Mouse (Mus musculus) thymus, postnatal 4 days (tissue): ENCODE data around the gene Clasrp.
A peak's percentile ranks its signal among the peaks of the same experiment; 100 is the strongest.
"Not testable (repeated sequence)": the region's sequence is repeated elsewhere in the genome, so short reads cannot be mapped to it uniquely, and the experiment has no call there.

Experiments
- DNase-seq: peaks from one replicate; pipeline ENCODE4 v3.0.0; 2021

Gene Clasrp

GRCm38 (mm10) chr7:19607291-19607690 lies 3.0 kb upstream of the Clasrp start:
- DNase-seq: no peak

- not testable (repeated sequence) for DNase-seq
These were observed 424 bp upstream of the Clasrp start for GRCm38 (mm10) chr7:19604606-19605214.

GRCm38 (mm10) chr7:19603055-19603454 lies 1.2 kb downstream of the Clasrp start:
- DNase-seq: no peak

GRCm38 (mm10) chr7:19600562-19600961 lies 3.7 kb downstream of the Clasrp start:
- DNase-seq: no peak

- no peak for DNase-seq
These were observed 11.1 kb downstream of the Clasrp start for GRCm38 (mm10) chr7:19593061-19593730.

DNA sequence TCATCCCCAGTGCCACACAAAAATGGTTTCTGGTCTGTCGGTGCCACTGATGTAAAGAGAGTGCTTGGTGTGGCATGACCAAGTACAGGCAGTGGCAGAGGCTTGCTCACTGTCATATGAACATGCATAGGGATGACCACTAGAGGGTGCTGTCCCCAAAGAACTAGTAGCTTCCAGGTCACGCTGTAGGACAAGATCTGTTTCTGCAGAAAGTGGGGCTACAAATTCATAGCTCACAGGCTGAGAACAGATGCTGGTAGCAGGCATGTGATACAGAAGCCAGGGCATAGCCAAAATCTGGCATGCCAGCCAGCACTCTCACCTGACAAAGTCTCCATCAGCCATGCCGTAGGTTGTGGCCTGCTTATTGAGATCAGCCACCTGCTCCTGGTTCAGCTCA lies 14.4 kb downstream of the Clasrp start:
- peak; percentile 85 for DNase-seq

GRCm38 (mm10) chr7:19589207-19589606 lies 15.1 kb downstream of the Clasrp start:
- DNase-seq: peak; percentile 82

DNA sequence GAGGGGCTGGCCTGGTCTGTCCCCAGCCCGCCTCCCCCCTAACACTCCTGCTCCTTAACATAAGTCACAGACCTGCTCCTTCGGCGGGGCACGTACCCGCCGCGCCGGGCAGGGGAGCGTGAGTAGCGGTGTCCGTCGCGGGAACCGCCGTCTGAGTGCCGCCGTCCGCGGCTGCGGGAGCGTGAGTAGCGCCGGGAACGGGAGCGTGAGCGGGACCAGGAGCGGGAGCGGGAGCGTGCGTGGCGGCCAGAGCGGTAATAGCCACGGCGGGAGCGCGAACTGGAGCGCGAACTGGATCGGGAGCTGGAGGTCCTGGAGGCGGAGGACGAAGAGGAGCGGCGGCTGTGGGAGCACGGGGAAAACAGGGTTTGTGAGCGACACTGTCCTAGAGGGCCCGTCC lies 18.0 kb downstream of the Clasrp start:
- no peak for DNase-seq

- no peak for DNase-seq
These were observed 23.7 kb downstream of the Clasrp start for GRCm38 (mm10) chr7:19580634-19581033.

- DNase-seq: no peak
These were observed 24.5 kb downstream of the Clasrp start for GRCm38 (mm10) chr7:19579751-19580150.

GRCm38 (mm10) chr7:19578436-19578835 lies 25.9 kb downstream of the Clasrp start:
- no peak for DNase-seq

DNA sequence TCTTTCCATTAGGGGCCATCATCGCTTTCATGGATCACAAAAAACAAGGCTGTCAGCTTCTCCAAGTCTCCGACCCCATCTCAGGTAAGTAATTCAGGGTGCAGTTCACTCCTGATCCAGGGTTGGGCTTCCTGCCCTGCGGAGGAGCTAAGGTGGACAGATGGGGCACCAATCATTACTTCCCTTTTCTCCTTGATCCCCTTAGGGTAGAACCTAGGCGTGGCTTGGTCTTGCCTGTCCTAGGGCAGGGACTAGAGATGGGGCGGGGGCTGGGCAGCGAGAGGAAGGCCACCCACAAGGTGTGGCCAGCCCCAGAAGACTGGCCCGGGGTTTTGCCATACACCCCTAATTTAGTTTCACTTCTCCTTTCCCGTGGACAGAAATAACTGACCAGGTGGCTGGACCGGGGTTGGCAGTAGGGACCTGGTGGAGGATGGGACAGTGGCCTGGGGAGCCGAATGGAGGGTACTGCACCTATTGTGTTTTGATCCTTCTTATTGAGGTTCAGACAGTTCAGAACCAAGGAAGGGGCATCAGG lies 26.3 kb downstream of the Clasrp start:
- no peak for DNase-seq

GRCm38 (mm10) chr7:19577141-19577852 lies 27.0 kb downstream of the Clasrp start, which contains the start of the genes Zfp296 and Gemin7:
Gene Zfp296, plus strand, starts transcription at chr7:19577287.
Gene Gemin7, minus strand, starts transcription at chr7:19577595.
- peak; percentile 53 for DNase-seq

DNA sequence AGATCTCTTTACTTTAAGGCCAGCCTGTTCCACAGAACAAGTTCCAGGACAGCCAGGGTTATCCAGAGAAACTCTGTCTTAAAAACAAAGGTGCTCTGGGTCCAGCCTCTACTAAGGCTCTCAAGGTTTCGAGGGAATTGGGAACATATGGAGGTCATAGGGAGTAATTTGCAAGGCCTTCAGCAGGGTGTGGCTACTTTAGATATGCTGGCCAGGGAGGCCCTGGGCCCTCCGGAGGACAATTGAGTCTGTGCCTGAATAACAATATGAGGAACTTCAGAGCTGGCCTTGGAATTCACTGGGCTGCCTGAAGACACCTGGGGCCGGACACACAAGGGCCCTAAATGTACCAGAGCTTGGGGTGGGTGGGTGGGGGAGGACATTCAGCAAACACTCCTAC lies 28.7 kb downstream of the Clasrp start:
- no peak for DNase-seq

- no peak for DNase-seq
These were observed 30.5 kb downstream of the Clasrp start for GRCm38 (mm10) chr7:19573776-19574140.

DNA sequence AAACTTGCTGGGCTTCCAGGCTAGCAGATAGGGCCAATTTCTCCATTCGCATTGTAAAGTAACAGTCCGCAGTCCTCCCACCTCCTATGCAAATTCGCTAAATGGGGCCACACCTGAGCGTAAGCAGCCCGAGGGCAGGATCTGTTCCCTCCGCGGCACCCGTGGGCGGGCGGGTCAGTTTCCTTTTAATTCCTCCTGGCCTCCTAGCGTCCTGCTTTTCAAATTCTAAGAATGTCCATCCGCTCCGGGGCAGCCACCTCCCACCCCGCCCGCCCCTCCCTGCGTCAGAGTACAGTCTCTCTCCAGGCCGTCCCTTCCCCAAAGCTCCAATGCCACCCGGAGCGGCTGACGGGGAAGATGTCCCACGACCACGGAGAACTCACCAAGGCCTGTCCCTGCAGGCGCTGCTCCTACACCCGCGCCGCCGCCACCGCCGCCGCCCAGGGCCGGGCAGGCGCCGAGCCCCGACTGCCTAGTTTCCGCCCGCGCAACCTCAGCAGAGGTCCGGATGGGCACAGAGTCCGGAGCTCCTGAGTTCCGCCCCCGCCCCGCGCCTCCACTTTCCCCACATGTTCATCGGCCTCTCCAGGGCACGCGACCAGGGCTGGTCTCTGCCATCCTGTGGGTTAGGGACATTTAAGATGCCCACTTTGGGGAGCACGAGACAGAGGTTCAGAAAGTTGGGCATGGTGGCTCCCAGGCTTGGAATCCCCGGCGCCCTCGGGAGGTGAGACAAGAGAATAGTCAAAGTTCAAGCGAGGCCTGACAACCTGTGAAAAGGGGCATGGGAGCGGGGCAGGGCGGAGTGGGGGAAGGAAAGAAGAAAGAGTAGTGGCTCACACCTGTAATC lies 31.1 kb downstream of the Clasrp start:
- DNase-seq: peak; percentile 91

DNA sequence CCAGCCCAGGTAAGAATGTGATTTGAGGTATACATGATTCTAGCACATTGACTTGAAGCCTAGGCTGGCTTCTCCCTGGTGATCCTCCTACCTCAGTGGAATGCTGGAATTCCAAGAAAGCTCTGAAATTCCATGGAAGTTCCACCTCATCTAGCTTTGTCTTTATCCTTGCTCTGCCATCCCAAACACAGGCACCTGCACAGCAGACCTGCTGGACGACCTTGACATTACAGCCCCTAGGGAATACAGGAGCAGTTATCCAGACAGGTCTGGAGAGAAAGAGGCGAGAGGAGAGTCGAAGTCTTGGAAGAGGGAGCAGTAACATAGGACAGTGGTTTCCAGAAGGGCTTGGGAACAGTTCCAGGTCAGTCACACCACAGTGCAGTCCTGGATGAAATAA lies 34.6 kb downstream of the Clasrp start:
- no peak for DNase-seq

- DNase-seq: no peak
These were observed 36.9 kb downstream of the Clasrp start for GRCm38 (mm10) chr7:19567426-19567825.

GRCm38 (mm10) chr7:19565803-19566202 lies 38.5 kb downstream of the Clasrp start:
- DNase-seq: no peak

GRCm38 (mm10) chr7:19564455-19564854 lies 39.8 kb downstream of the Clasrp start:
- DNase-seq: peak; percentile 35

DNA sequence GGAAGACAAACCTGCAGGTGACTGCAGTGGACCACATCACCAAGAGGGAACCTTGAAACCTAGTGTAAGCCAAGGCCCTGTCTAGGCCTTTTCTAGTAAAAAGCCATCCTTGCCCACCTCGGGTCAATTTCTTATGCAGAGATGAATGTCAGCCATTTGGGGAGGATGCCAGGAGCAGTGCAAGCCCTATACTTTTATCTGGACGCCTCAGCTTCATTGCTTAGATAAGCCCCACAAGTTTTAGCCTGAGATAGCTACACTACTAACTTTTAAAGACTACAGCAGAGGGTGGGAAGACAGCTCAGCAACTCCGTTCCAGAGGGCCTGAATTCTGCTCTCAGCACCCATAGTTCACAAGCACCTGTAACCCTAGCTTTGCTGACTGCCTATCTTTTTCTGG lies 40.4 kb downstream of the Clasrp start:
- DNase-seq: no peak

DNA sequence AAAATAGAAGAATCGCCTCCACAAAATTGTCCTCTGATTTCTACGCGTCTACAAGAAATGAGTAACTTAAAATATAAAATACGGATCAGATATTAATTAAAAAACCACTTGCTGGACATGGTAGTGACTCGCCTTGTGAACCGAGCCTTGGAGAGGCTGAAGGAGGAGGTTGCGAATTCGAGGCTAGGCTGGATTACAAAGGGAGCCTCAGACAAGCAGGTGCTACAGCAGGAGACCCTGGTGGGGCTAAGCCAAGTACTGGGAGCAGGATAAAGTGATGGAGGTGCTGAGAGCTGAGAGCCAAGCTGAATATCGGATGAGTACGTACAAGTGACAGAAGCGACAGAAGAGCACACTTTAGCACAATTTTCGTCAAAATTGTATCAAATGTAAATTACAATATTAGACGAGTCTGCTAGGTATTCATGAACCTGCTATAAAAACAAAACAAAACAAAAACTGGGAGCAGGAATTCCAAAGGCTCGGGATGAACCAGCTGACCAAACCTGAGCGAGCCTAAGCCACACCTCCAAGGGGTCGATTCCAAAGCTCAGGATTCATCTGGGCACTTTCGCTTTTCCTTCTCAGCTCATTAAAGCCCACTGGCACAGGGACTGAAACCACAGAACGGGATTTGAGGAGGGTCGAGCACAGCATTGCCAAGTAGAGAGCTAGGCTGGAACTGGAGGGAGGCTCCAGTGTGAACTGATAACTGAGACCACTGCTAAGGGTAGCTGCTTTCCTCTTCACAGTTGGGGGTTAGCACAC lies 41.5 kb downstream of the Clasrp start, which contains the start of gene Ppp1r37:
Gene Ppp1r37, minus strand, starts transcription at position 434 of the 768 bp plus-strand sequence.
- DNase-seq: peak; percentile 39
